Mouse (Mus musculus) embryonic facial prominence, embryonic 11.5 days (tissue): ENCODE measurements at regions not wholly inside any gene's neighbourhood (a gene's known extent, or its start where the extent isn't known, plus 50 kb on each side); places are given as distances from the start of the nearest gene placed in this dataset.

Experiments used
- ATAC-seq: fragments of 200-750 bp; cut with Nextera tagmentation; replicated peaks from 2 replicates; pipeline ENCODE4 v1.8.0; 2017; ENCODE audit warnings: low read depth; ENCODE audit not compliant: insufficient number of reproducible peaks, low FRiP score, low TSS enrichment
- DNase-seq: peaks from one replicate; pipeline ENCODE4 v3.0.0-alpha.2; 2015; ENCODE audit warnings: low spot score
- H3K27ac ChIP-seq: fragments of 300-500 bp; sonication (generic); replicated peaks from 2 replicates; pipeline ENCODE4 v1.5.1; 2014; ENCODE audit warnings: mild to moderate bottlenecking, low read depth, low read length, control low read depth
- H3K27me3 ChIP-seq: fragments of 300-500 bp; sonication (generic); 2 replicates; pipeline ENCODE4 v1.6.1; 2014; ENCODE audit warnings: mild to moderate bottlenecking, low read length, moderate library complexity, mixed read lengths; ENCODE audit not compliant: control insufficient read depth, insufficient read depth
- H3K36me3 ChIP-seq: fragments of 300-500 bp; sonication (generic); replicated peaks from 2 replicates; pipeline ENCODE4 v1.6.1; 2014; ENCODE audit warnings: low read depth, mild to moderate bottlenecking, low read length, moderate library complexity, mixed read lengths; ENCODE audit not compliant: control insufficient read depth, insufficient read depth
- H3K4me1 ChIP-seq: fragments of 300-500 bp; sonication (generic); 2 replicates; pipeline ENCODE4 v1.6.1; 2014; ENCODE audit warnings: low read length, mixed read lengths; ENCODE audit not compliant: control insufficient read depth, insufficient read depth
- H3K4me2 ChIP-seq: fragments of 300-500 bp; sonication (generic); 2 replicates; pipeline ENCODE4 v1.6.1; 2014; ENCODE audit warnings: low read depth, mild to moderate bottlenecking, control low read depth, low read length, moderate library complexity
- H3K4me3 ChIP-seq: fragments of 300-500 bp; sonication (generic); 2 replicates; pipeline ENCODE4 v1.5.1; 2014; ENCODE audit warnings: low read depth, low read length, control low read depth
- H3K9ac ChIP-seq: fragments of 300-500 bp; sonication (generic); replicated peaks from 2 replicates; pipeline ENCODE4 v1.6.1; 2014; ENCODE audit warnings: mild to moderate bottlenecking, control low read depth, low read length
- H3K9me3 ChIP-seq: fragments of 300-500 bp; sonication (generic); replicated peaks from 2 replicates; pipeline ENCODE4 v1.6.1; 2016; ENCODE audit warnings: mild to moderate bottlenecking, low read length, inconsistent platforms, mixed read lengths; ENCODE audit not compliant: control insufficient read depth
- WGBS: fragments of 180-500 bp; shearing (Covaris S2); extraction: QIAGEN DNeasy Blood & Tissue Kit; methylation state at CpG from one replicate; pipeline ENCODE4 v1.1.7; 2014; 5-methylcytosine and 5-hydroxymethylcytosine counted together

- no peaks in the 10 kb centered on the region for H3K27me3 ChIP-seq
- no peaks in the 10 kb centered on the region for H3K9me3 ChIP-seq
- H3K4me1 ChIP-seq, result no peaks in the 10 kb centered on the region
- H3K36me3 ChIP-seq, result no peaks in the 10 kb centered on the region
- H3K4me2 ChIP-seq, result no peak overlapping the region
- DNase-seq (no peak), ATAC-seq (no peak)
- 76% methylated on average over 3 of the region's 3 CpGs for WGBS
- no peak overlapping the region for H3K4me3 ChIP-seq
- no peak overlapping the region for H3K9ac ChIP-seq
- H3K27ac ChIP-seq, result no peak overlapping the region
Observed at GRCm38 (mm10) chr1:61160505-61160904, 182.8 kb downstream of the Icos start.

GRCm38 (mm10) chr1:61164271-61164670, 186.5 kb downstream of the Icos start:
- no peaks in the 10 kb centered on the region for H3K36me3 ChIP-seq
- H3K9me3 ChIP-seq, result no peaks in the 10 kb centered on the region
- H3K27me3 ChIP-seq, result no peaks in the 10 kb centered on the region
- no peak for ATAC-seq
- no peak overlapping the region for H3K4me2 ChIP-seq
- no peak overlapping the region for H3K27ac ChIP-seq
- no peak overlapping the region for H3K9ac ChIP-seq
- no peaks in the 10 kb centered on the region for H3K4me1 ChIP-seq
- no peak for DNase-seq
- H3K4me3 ChIP-seq, result no peak overlapping the region
- 92% methylated on average over 2 of the region's 2 CpGs for WGBS

- H3K9me3 ChIP-seq, result no peaks in the 10 kb centered on the region
- no peaks in the 10 kb centered on the region for H3K27me3 ChIP-seq
- H3K9ac ChIP-seq, result no peak overlapping the region
- H3K36me3 ChIP-seq, result no peaks in the 10 kb centered on the region
- H3K27ac ChIP-seq, result no peak overlapping the region
- 73% methylated on average over 6 of the region's 6 CpGs for WGBS
- H3K4me3 ChIP-seq, result no peak overlapping the region
- no peak overlapping the region for H3K4me2 ChIP-seq
- ATAC-seq (no peak), DNase-seq (no peak)
- H3K4me1 ChIP-seq, result no peaks in the 10 kb centered on the region
Observed at GRCm38 (mm10) chr1:61171941-61172340, 194.2 kb downstream of the Icos start.

GRCm38 (mm10) chr1:61172946-61173345, 195.2 kb downstream of the Icos start:
- no peaks in the 10 kb centered on the region for H3K27me3 ChIP-seq
- no peak overlapping the region for H3K27ac ChIP-seq
- no peaks in the 10 kb centered on the region for H3K4me1 ChIP-seq
- no peak overlapping the region for H3K4me3 ChIP-seq
- no peaks in the 10 kb centered on the region for H3K36me3 ChIP-seq
- WGBS, result 86% methylated on average over 6 of the region's 6 CpGs
- H3K9ac ChIP-seq, result no peak overlapping the region
- no peaks in the 10 kb centered on the region for H3K9me3 ChIP-seq
- ATAC-seq (no peak), DNase-seq (no peak)
- H3K4me2 ChIP-seq, result no peak overlapping the region

GRCm38 (mm10) chr1:61175239-61175638, 197.5 kb downstream of the Icos start:
- H3K4me2 ChIP-seq, result no peak overlapping the region
- no peaks in the 10 kb centered on the region for H3K36me3 ChIP-seq
- no peaks in the 10 kb centered on the region for H3K9me3 ChIP-seq
- H3K27me3 ChIP-seq, result no peaks in the 10 kb centered on the region
- DNase-seq (no peak), ATAC-seq (no peak)
- 96% methylated on average over 2 of the region's 2 CpGs for WGBS
- H3K27ac ChIP-seq, result no peak overlapping the region
- H3K4me1 ChIP-seq, result no peaks in the 10 kb centered on the region
- no peak overlapping the region for H3K4me3 ChIP-seq
- H3K9ac ChIP-seq, result no peak overlapping the region

- H3K4me2 ChIP-seq, result no peak overlapping the region
- no peak overlapping the region for H3K4me3 ChIP-seq
- H3K4me1 ChIP-seq, result peaks cover 4% of the 10 kb centered on the region; the same call in 1 of the 2 replicates
- no peak overlapping the region for H3K27ac ChIP-seq
- H3K36me3 ChIP-seq, result no peaks in the 10 kb centered on the region
- H3K27me3 ChIP-seq, result no peaks in the 10 kb centered on the region
- 56% methylated on average over 9 of the region's 9 CpGs for WGBS
- ATAC-seq, result no peak
- peak; percentile 32 for DNase-seq
- H3K9me3 ChIP-seq, result no peaks in the 10 kb centered on the region
- no peak overlapping the region for H3K9ac ChIP-seq
Observed at GRCm38 (mm10) chr1:61179461-61179860, 201.7 kb downstream of the Icos start.

GRCm38 (mm10) chr1:61181099-61181821, 203.5 kb downstream of the Icos start:
- ATAC-seq (peak; percentile 64), DNase-seq (peak; percentile 95)
- WGBS, result 24% methylated on average over 15 of the region's 15 CpGs
- Histone ChIP-seq H3K4me1 (peaks cover 4% of the 10 kb centered on the region; the same call in 1 of the 2 replicates), H3K27me3 (no peaks in the 10 kb centered on the region), H3K36me3 (no peaks in the 10 kb centered on the region), H3K4me2 (peak overlapping the region; percentile 21), H3K9me3 (no peaks in the 10 kb centered on the region), H3K27ac (no peak overlapping the region), H3K9ac (peak overlapping the region; percentile 9; the same call in 1 of the 2 replicates), H3K4me3 (no peak overlapping the region)

GRCm38 (mm10) chr1:61187381-61188100, 209.8 kb downstream of the Icos start:
- WGBS, result 84% methylated on average over 6 of the region's 6 CpGs
- DNase-seq (no peak), ATAC-seq (no peak)
- H3K27ac ChIP-seq, result no peak overlapping the region
- no peaks in the 10 kb centered on the region for H3K4me1 ChIP-seq
- no peaks in the 10 kb centered on the region for H3K36me3 ChIP-seq
- no peaks in the 10 kb centered on the region for H3K27me3 ChIP-seq
- no peak overlapping the region for H3K4me2 ChIP-seq
- H3K9ac ChIP-seq, result no peak overlapping the region
- H3K9me3 ChIP-seq, result no peaks in the 10 kb centered on the region
- no peak overlapping the region for H3K4me3 ChIP-seq
